8 mouse cellular contexts compared by ENCODE assay signal in genomic region chr19:47882151-47882881, GRCm38 (mm10). TPM values are rescaled to one million over a fixed set of nuclear protein-coding genes. Genes with fewer than 3 reads are reported as not detected.
DNase-seq lines count a peak whose midpoint lies in the region; ATAC-seq lines count a peak whose summit lies in the region.

No protein-coding gene starts in this region.

- ATAC-seq in inflammation-experienced regulatory T-cells, adult 6 months = peak; percentile 81

- H3K4me1 ChIP-seq in midbrain, embryonic 10.5 days = peaks cover 17% of the 10 kb centered on the region

- no peaks in the 10 kb centered on the region for H3K27me3 ChIP-seq in midbrain, embryonic 10.5 days (ENCODE audit: low read depth, poor library complexity, severe bottlenecking)

- H3K4me3 ChIP-seq in midbrain, embryonic 10.5 days = no peak overlapping the region

- DNase-seq in WW6 (ENCODE audit: low read depth, low spot score) = peak; percentile 70
- DNase-seq in cerebellum, postnatal 14 days = peak; percentile 90 to 93
- DNase-seq in frontal cortex, postnatal 36 days (ENCODE audit: low spot score in 2 of 2) = peak; percentile 78 to 86
- peak; percentile 39 to 82 for DNase-seq in left cerebral cortex, postnatal 10 days (ENCODE audit: extremely low spot score in 1 of 2, low spot score in 2 of 2)
- DNase-seq in midbrain, embryonic 10.5 days (ENCODE audit: low spot score) = peak; percentile 88
- DNase-seq in right cerebral cortex, postnatal 36 days (ENCODE audit: low spot score in 2 of 2) = peak; percentile 42 to 43
- peak; percentile 73 for DNase-seq in yolk sac, embryonic 10.5 days (ENCODE audit: low spot score)

- WGBS in midbrain, embryonic 10.5 days = 27% methylated on average over 11 of the region's 11 CpGs

- intact Hi-C loops in left cerebral cortex, postnatal 10 days (cut with DNase I) = loop anchor here (1.0 kb wide), 1 partner anchor 50 kb away; no protein-coding TSS in a partner anchor

- 0 out of 2 replicates have a peak overlapping the region, but pooled peaks have one; percentile 49 for H3K27ac ChIP-seq in midbrain, embryonic 10.5 days (replicated peaks)

- no peaks in the 10 kb centered on the region for H3K9me3 ChIP-seq in midbrain, embryonic 10.5 days (replicated peaks)

- H3K36me3 ChIP-seq in midbrain, embryonic 10.5 days = no peaks in the 10 kb centered on the region

RNA-seq across cellular contexts. Expression of gene Gsto2, which starts 17.0 kb away (rescaled TPM):
- 1 to 10 TPM in 2 of 3 experiments, under 1 TPM in 1; 0.34 to 1.2 (median 1.1) TPM for polyA plus RNA-seq in inflammation-experienced regulatory T-cells, adult 6 months (2017; shearing (Covaris generic))
- total RNA-seq in left cerebral cortex, postnatal 10 days (2021) = 1 to 10 TPM in 1 of 2 experiments, under 1 TPM in 1; 0.75 to 1.2 TPM
- polyA plus RNA-seq in midbrain, embryonic 10.5 days (2016; fragmentation: Nextera tagmentation; extraction: Ambion mirVana) = 1.4 and 1.6 TPM in 2 replicates

RNA-seq across cellular contexts. Expression of gene Gsto1, which starts 27.5 kb away (rescaled TPM):
- 10 to 100 TPM; 17.8 to 26.4 (median 19.5) TPM for polyA plus RNA-seq in inflammation-experienced regulatory T-cells, adult 6 months (2017; shearing (Covaris generic))
- 10 to 100 TPM; 74.4 TPM for total RNA-seq in left cerebral cortex, postnatal 10 days (2021)
- 78.1 and 92.2 TPM in 2 replicates for polyA plus RNA-seq in midbrain, embryonic 10.5 days (2016; fragmentation: Nextera tagmentation; extraction: Ambion mirVana)

RNA-seq across cellular contexts. Expression of gene Cfap43, which starts 36.8 kb away (rescaled TPM):
- polyA plus RNA-seq in inflammation-experienced regulatory T-cells, adult 6 months (2017; shearing (Covaris generic)) = under 1 TPM; 0.34 to 0.48 (median 0.38) TPM
- under 1 TPM; 0.41 to 0.59 TPM for total RNA-seq in left cerebral cortex, postnatal 10 days (2021)
- polyA plus RNA-seq in midbrain, embryonic 10.5 days (2016; fragmentation: Nextera tagmentation; extraction: Ambion mirVana) = 0.06 and 0.09 TPM in 2 replicates

RNA-seq across cellular contexts. Expression of gene Itprip, which starts 36.8 kb away (rescaled TPM):
- polyA plus RNA-seq in inflammation-experienced regulatory T-cells, adult 6 months (2017; shearing (Covaris generic)) = 10 to 100 TPM in 1 of 3 experiments, 1 to 10 TPM in 2; 7.8 to 10.4 (median 8.0) TPM
- total RNA-seq in left cerebral cortex, postnatal 10 days (2021) = 1 to 10 TPM; 1.5 to 1.9 TPM
- polyA plus RNA-seq in midbrain, embryonic 10.5 days (2016; fragmentation: Nextera tagmentation; extraction: Ambion mirVana) = 21.7 and 22.9 TPM in 2 replicates

RNA-seq across cellular contexts. Expression of gene Cfap58, which starts 55.2 kb away (rescaled TPM):
- not detected for polyA plus RNA-seq in inflammation-experienced regulatory T-cells, adult 6 months (2017; shearing (Covaris generic))
- 1 to 10 TPM in 1 of 2 experiments, under 1 TPM in 1; 0.54 to 1.2 TPM for total RNA-seq in left cerebral cortex, postnatal 10 days (2021)
- 0.07 and 0.19 TPM in 2 replicates for polyA plus RNA-seq in midbrain, embryonic 10.5 days (2016; fragmentation: Nextera tagmentation; extraction: Ambion mirVana)
